Mouse (Mus musculus): ENCODE data around the gene Fopnl. TPM values are rescaled to one million over a fixed set of nuclear protein-coding genes. Genes with fewer than 3 reads are reported as not detected.

Gene Fopnl
- polyA plus RNA-seq, 1 experiment from 2014 or later: 160 TPM

DNA sequence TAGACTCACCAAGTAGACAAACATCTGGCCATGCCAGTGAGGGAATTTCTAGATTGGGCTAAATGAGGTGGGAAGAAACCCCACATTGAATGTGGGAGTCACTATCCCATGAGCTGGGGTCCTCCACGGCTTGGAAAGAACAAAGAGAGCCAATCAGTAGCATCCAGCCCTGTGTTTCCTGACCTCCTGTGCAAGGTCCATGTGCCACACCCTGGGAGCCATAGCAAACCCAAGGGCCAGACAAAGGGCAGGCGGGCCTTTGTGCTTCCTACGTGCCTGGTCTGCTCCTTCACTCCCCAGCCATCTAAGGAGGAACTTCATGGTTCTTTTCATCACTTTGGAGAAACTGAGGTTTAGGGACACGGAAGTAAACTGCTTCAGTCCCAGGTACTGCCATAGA, 64.3 kb downstream of the Fopnl start:
- Histone ChIP-seq H3K27ac (ENCODE audit: low read depth) (no peak overlapping the region), H3K4me1 (ENCODE audit: insufficient read depth) (no peaks in the 10 kb centered on the region), H3K4me2 (no peak overlapping the region), H3K27me3 (ENCODE audit: insufficient read depth, low read length) (no peaks in the 10 kb centered on the region), H3K9ac (no peak overlapping the region), H3K4me3 (ENCODE audit: low read depth, low read length) (no peak overlapping the region), H3K9me3 (ENCODE audit: low read depth, low read length) (no peaks in the 10 kb centered on the region), H3K36me3 (ENCODE audit: insufficient read depth) (no peaks in the 10 kb centered on the region)
- TF ChIP-seq CTCF (IDR thresholded peaks at IDR 0.05; ENCODE audit: low read depth): no peak
- WGBS: 84% methylated on average over 4 of the region's 4 CpGs
- ATAC-seq (ENCODE audit: insufficient read depth) (no peak), DNase-seq (no peak)

DNA sequence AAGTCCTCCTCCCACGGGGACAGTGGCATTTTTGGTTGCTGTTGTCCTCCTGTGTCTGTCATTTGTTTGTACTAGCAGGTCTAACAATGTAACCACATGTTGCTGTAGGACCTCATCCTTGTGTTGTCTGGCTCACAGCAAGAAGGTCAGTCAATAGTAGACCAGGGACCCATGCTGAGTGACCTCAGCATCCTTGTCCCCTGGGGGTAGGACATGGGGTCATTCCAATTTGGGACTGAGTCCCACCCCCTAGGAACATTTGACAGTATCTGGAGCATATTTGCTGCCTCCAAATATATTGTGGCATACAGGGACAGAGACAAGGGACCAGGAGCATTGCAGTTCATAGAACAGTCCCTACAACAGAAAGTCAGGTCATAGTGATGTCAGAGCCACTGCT, 67.3 kb downstream of the Fopnl start:
- no peak for DNase-seq
- H3K27ac ChIP-seq (ENCODE audit: low read depth): no peak overlapping the region
- no peak for ATAC-seq (ENCODE audit: insufficient read depth)
- no peaks in the 10 kb centered on the region for H3K4me1 ChIP-seq (ENCODE audit: insufficient read depth)
- H3K4me2 ChIP-seq: no peak overlapping the region
- no peaks in the 10 kb centered on the region for H3K27me3 ChIP-seq (ENCODE audit: insufficient read depth, low read length)
- no peak for TF ChIP-seq CTCF (IDR thresholded peaks at IDR 0.05; ENCODE audit: low read depth)
- H3K4me3 ChIP-seq (ENCODE audit: low read depth, low read length): no peak overlapping the region
- H3K9ac ChIP-seq: no peak overlapping the region
- WGBS: 61% methylated on average over 1 of the region's 1 CpGs
- H3K36me3 ChIP-seq (ENCODE audit: insufficient read depth): no peaks in the 10 kb centered on the region
- no peaks in the 10 kb centered on the region for H3K9me3 ChIP-seq (ENCODE audit: low read depth, low read length)

Other genes starting within 250 kb of the Fopnl start
- gene Nde1, start 154.1 kb downstream of the Fopnl start, polyA plus RNA-seq (2014; fragmentation: Nextera tagmentation; extraction: Ambion mirVana): 157 and 158 TPM in 2 replicates
- gene Marf1, start 154.1 kb downstream of the Fopnl start, polyA plus RNA-seq (2014; fragmentation: Nextera tagmentation; extraction: Ambion mirVana): 16.4 and 17.3 TPM in 2 replicates
- 67.4 and 69.8 TPM in 2 replicates for gene Myh11, start 26.0 kb downstream of the Fopnl start, polyA plus RNA-seq (2014; fragmentation: Nextera tagmentation; extraction: Ambion mirVana)
- gene Abcc1, start 44.2 kb upstream of the Fopnl start, polyA plus RNA-seq (2014; fragmentation: Nextera tagmentation; extraction: Ambion mirVana): 12.9 and 13.2 TPM in 2 replicates
- gene A630010A05Rik, start 244.9 kb upstream of the Fopnl start, polyA plus RNA-seq (2014; fragmentation: Nextera tagmentation; extraction: Ambion mirVana): not detected in 2 replicates